Mouse (Mus musculus) liver, embryonic 11.5 days (tissue): Measurements from ENCODE around the gene Scmh1. TPM values are rescaled to one million over a fixed set of nuclear protein-coding genes. Genes with fewer than 3 reads are reported as not detected.

Source experiments
- ATAC-seq: fragments of 200-750 bp; cut with Nextera tagmentation; replicated peaks from 2 replicates; pipeline ENCODE4 v1.8.0; 2017; ENCODE audit warnings: moderate number of reproducible peaks, mild to moderate bottlenecking, moderate TSS enrichment, moderate library complexity; ENCODE audit not compliant: low FRiP score
- DNase-seq: peaks from one replicate; pipeline ENCODE4 v3.0.0-alpha.2; 2017; ENCODE audit warnings: low spot score
- H3K27ac ChIP-seq: fragments of 300-500 bp; sonication (generic); 2 replicates; pipeline ENCODE4 v1.5.1; 2014; ENCODE audit warnings: mild to moderate bottlenecking, low read depth, low read length, control low read depth
- H3K27me3 ChIP-seq: fragments of 300-500 bp; sonication (generic); replicated peaks from 2 replicates; pipeline ENCODE4 v1.6.1; 2014; ENCODE audit warnings: low read length, mixed read lengths; ENCODE audit not compliant: control insufficient read depth, insufficient read depth
- H3K36me3 ChIP-seq: fragments of 300-500 bp; sonication (generic); 2 replicates; pipeline ENCODE4 v1.6.1; 2014; ENCODE audit warnings: mild to moderate bottlenecking, low read length, moderate library complexity, mixed read lengths; ENCODE audit not compliant: control insufficient read depth, insufficient read depth
- H3K4me1 ChIP-seq: fragments of 300-500 bp; sonication (generic); replicated peaks from 2 replicates; pipeline ENCODE4 v1.6.1; 2014; ENCODE audit warnings: low read length, mixed read lengths; ENCODE audit not compliant: control insufficient read depth, insufficient read depth
- H3K4me2 ChIP-seq: fragments of 300-500 bp; sonication (generic); 2 replicates; pipeline ENCODE4 v1.6.1; 2014; ENCODE audit warnings: mild to moderate bottlenecking, control low read depth, moderate library complexity
- H3K4me3 ChIP-seq: fragments of 300-500 bp; sonication (generic); 2 replicates; pipeline ENCODE4 v1.5.1; 2014; ENCODE audit warnings: low read depth, low read length, control low read depth
- H3K9ac ChIP-seq: fragments of 300-500 bp; sonication (generic); 2 replicates; pipeline ENCODE4 v1.6.1; 2014; ENCODE audit warnings: low read depth, low read length, control low read depth
- H3K9me3 ChIP-seq: fragments of 300-500 bp; sonication (generic); 2 replicates; pipeline ENCODE4 v1.6.1; 2016; ENCODE audit warnings: low read length, inconsistent platforms, mixed read lengths; ENCODE audit not compliant: control insufficient read depth
- WGBS: fragments of 180-500 bp; shearing (Covaris S2); extraction: QIAGEN DNeasy Blood & Tissue Kit; methylation state at CpG from one replicate; pipeline ENCODE4 v1.1.7; 2014; 5-methylcytosine and 5-hydroxymethylcytosine counted together
- polyA plus RNA-seq: library from polyadenylated mRNA; unstranded; fragments of >200 nt; fragmentation: Nextera tagmentation; extraction: Ambion mirVana; gene quantifications from 2 replicates; pipeline ENCODE4 v1.2.1, GENCODE M21; 2014

Scmh1 gene
- polyA plus RNA-seq, 1 experiment from 2014 or later = 33.8 TPM

- Histone ChIP-seq H3K27ac (no peak overlapping the region), H3K36me3 (peaks cover 9% of the 10 kb centered on the region), H3K4me2 (no peak overlapping the region), H3K9me3 (no peaks in the 10 kb centered on the region), H3K4me1 (no peaks in the 10 kb centered on the region), H3K9ac (no peak overlapping the region), H3K27me3 (no peaks in the 10 kb centered on the region), H3K4me3 (no peak overlapping the region)
- ATAC-seq = no peak
- DNase-seq = no peak
- WGBS = 95% methylated on average over 7 of the region's 7 CpGs
Observed at GRCm38 (mm10) chr4:120516491-120516890, 111.4 kb downstream of the Scmh1 start.

- Histone ChIP-seq H3K4me2 (no peak overlapping the region), H3K4me1 (no peaks in the 10 kb centered on the region), H3K4me3 (no peak overlapping the region), H3K9me3 (no peaks in the 10 kb centered on the region), H3K36me3 (peaks cover 9% of the 10 kb centered on the region), H3K27me3 (no peaks in the 10 kb centered on the region), H3K27ac (no peak overlapping the region), H3K9ac (no peak overlapping the region)
- DNase-seq (no peak), ATAC-seq (no peak)
- WGBS = 84% methylated on average over 7 of the region's 7 CpGs
Observed at GRCm38 (mm10) chr4:120516907-120517306, 111.8 kb downstream of the Scmh1 start.

- Histone ChIP-seq H3K4me3 (no peak overlapping the region), H3K27ac (no peak overlapping the region), H3K9me3 (no peaks in the 10 kb centered on the region), H3K4me1 (no peaks in the 10 kb centered on the region), H3K4me2 (no peak overlapping the region), H3K27me3 (no peaks in the 10 kb centered on the region), H3K36me3 (peaks cover 9% of the 10 kb centered on the region), H3K9ac (no peak overlapping the region)
- no peak for ATAC-seq
- WGBS = 76% methylated on average over 4 of the region's 4 CpGs
- no peak for DNase-seq
Observed at GRCm38 (mm10) chr4:120517335-120517734, 112.3 kb downstream of the Scmh1 start.

- H3K36me3 ChIP-seq = peaks cover 17% of the 10 kb centered on the region
- WGBS = 81% methylated on average over 5 of the region's 5 CpGs
Observed at GRCm38 (mm10) chr4:120521761-120522160, 116.7 kb downstream of the Scmh1 start.

GRCm38 (mm10) chr4:120522351-120522750, 117.3 kb downstream of the Scmh1 start:
- Histone ChIP-seq H3K9ac (no peak overlapping the region), H3K9me3 (no peaks in the 10 kb centered on the region), H3K27me3 (no peaks in the 10 kb centered on the region), H3K4me1 (no peaks in the 10 kb centered on the region), H3K36me3 (peaks cover 13% of the 10 kb centered on the region; the same call in 1 of the 2 replicates), H3K27ac (no peak overlapping the region), H3K4me3 (no peak overlapping the region), H3K4me2 (no peak overlapping the region)
- DNase-seq (no peak), ATAC-seq (no peak)
- WGBS = 81% methylated on average over 4 of the region's 4 CpGs

More at GRCm38 (mm10) chr4:120521761-120522160, 116.7 kb downstream of the Scmh1 start:
- Histone ChIP-seq H3K4me1 (no peaks in the 10 kb centered on the region), H3K4me3 (no peak overlapping the region), H3K4me2 (no peak overlapping the region), H3K9me3 (no peaks in the 10 kb centered on the region), H3K27me3 (no peaks in the 10 kb centered on the region), H3K27ac (no peak overlapping the region), H3K9ac (no peak overlapping the region)
- DNase-seq (no peak), ATAC-seq (no peak)

GRCm38 (mm10) chr4:120523092-120523491, 118.0 kb downstream of the Scmh1 start:
- Histone ChIP-seq H3K4me1 (no peaks in the 10 kb centered on the region), H3K9me3 (no peaks in the 10 kb centered on the region), H3K27ac (no peak overlapping the region), H3K4me3 (no peak overlapping the region), H3K36me3 (peaks cover 13% of the 10 kb centered on the region), H3K4me2 (no peak overlapping the region), H3K27me3 (no peaks in the 10 kb centered on the region), H3K9ac (no peak overlapping the region)
- ATAC-seq = no peak
- WGBS = 83% methylated on average over 3 of the region's 3 CpGs
- DNase-seq = no peak

- ATAC-seq = no peak
- Histone ChIP-seq H3K4me1 (no peaks in the 10 kb centered on the region), H3K4me3 (no peak overlapping the region), H3K4me2 (no peak overlapping the region), H3K9me3 (no peaks in the 10 kb centered on the region), H3K27me3 (no peaks in the 10 kb centered on the region), H3K36me3 (peaks cover 9% of the 10 kb centered on the region), H3K27ac (no peak overlapping the region), H3K9ac (no peak overlapping the region)
- 85% methylated on average over 9 of the region's 9 CpGs for WGBS
- no peak for DNase-seq
Observed at GRCm38 (mm10) chr4:120528171-120528570, 123.1 kb downstream of the Scmh1 start.

- Histone ChIP-seq H3K4me3 (no peak within 1 kb of the TSS), H3K9ac (no peak within 1 kb of the TSS), H3K27ac (no peak within 1 kb of the TSS), H3K4me2 (no peak within 1 kb of the TSS), H3K27me3 (no peaks in the 10 kb centered on the region), H3K4me1 (no peaks in the 10 kb centered on the region), H3K36me3 (peaks cover 2% of the 10 kb centered on the region; the same call in 1 of the 2 replicates), H3K9me3 (no peaks in the 10 kb centered on the region)
- ATAC-seq (no peak), DNase-seq (no peak)
- WGBS = 79% methylated on average over 6 of the region's 6 CpGs
Observed at GRCm38 (mm10) chr4:120531986-120532385, 126.9 kb downstream of the Scmh1 start, which contains the start of gene Slfnl1. Gene Slfnl1 (plus strand): TSS chr4:120532231.

GRCm38 (mm10) chr4:120538664-120539063, 133.6 kb downstream of the Scmh1 start:
- Histone ChIP-seq H3K4me3 (no peak overlapping the region), H3K27me3 (no peaks in the 10 kb centered on the region), H3K9me3 (no peaks in the 10 kb centered on the region), H3K36me3 (peaks cover 42% of the 10 kb centered on the region), H3K4me1 (no peaks in the 10 kb centered on the region), H3K27ac (no peak overlapping the region), H3K9ac (no peak overlapping the region), H3K4me2 (no peak overlapping the region)
- WGBS = 97% methylated on average over 10 of the region's 10 CpGs
- ATAC-seq (no peak), DNase-seq (no peak)
